Mouse (Mus musculus) cerebellum, adult 2 months (tissue): ENCODE measurements around the gene Stau1.

Experiments used
- CTCF ChIP-seq: fragments of 200-500 bp; IDR thresholded peaks from 2 replicates; pipeline ENCODE4 v1.5.1; 2011; ENCODE audit warnings: low read depth, mild to moderate bottlenecking, control low read depth, low read length, moderate library complexity, borderline replicate concordance; ENCODE audit not compliant: insufficient read depth
- POLR2A ChIP-seq: fragments of 200-500 bp; IDR thresholded peaks from 2 replicates; pipeline ENCODE4 v1.6.1; 2011; ENCODE audit warnings: low read length, control low read depth, borderline replicate concordance; ENCODE audit not compliant: insufficient read depth

DNA sequence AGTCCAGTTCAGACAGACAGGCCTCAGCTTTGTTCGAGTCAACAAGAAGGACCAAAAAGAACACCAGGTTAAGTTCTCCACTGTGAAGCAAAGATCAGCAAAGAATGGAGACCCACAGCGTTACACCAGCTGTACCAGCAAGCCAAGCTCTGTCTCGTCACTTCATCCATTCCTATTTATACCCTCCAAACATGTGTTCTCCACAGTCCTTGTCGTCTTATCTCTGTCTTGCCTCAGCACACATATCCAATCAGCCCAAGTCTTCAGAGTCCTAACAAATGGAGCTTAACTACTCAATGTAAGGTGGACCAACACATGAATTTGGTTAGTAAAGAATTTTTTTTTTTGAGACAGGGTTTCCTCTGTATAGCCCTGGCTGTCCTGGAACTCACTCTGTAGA lies 13.4 kb upstream of the Stau1 start:
- TF ChIP-seq POLR2A: no peak
- no peak for TF ChIP-seq CTCF
